Mouse (Mus musculus) Muller cell, postnatal 12 days (primary cell): Measurements from ENCODE around the gene Sh3gl2.

ENCODE experiments used
- DNase-seq: peaks from one replicate; pipeline ENCODE4 v3.0.0-alpha.2; 2015; ENCODE audit errors: inconsistent ontology term

Sh3gl2 gene

GRCm38 (mm10) chr4:85205071-85205635 lies at the start of gene Sh3gl2:
Gene Sh3gl2 (plus strand): TSS chr4:85205126.
- peak; percentile 70 for DNase-seq

GRCm38 (mm10) chr4:85161156-85161555 lies 43.8 kb upstream of the Sh3gl2 start:
- no peak for DNase-seq

GRCm38 (mm10) chr4:85162468-85163312 lies 42.2 kb upstream of the Sh3gl2 start:
- DNase-seq: peak; percentile 61

GRCm38 (mm10) chr4:85163313-85163615 lies 41.7 kb upstream of the Sh3gl2 start:
- no peak for DNase-seq

GRCm38 (mm10) chr4:85168001-85168400 lies 36.9 kb upstream of the Sh3gl2 start:
- no peak for DNase-seq

- DNase-seq: no peak
Observed at GRCm38 (mm10) chr4:85175466-85175865, 29.5 kb upstream of the Sh3gl2 start.

GRCm38 (mm10) chr4:85178394-85179051 lies 26.4 kb upstream of the Sh3gl2 start:
- no peak for DNase-seq

- no peak for DNase-seq
Observed at GRCm38 (mm10) chr4:85186011-85186410, 18.9 kb upstream of the Sh3gl2 start.

- no peak for DNase-seq
Observed at GRCm38 (mm10) chr4:85196201-85196600, 8.7 kb upstream of the Sh3gl2 start.

GRCm38 (mm10) chr4:85198431-85198830 lies 6.5 kb upstream of the Sh3gl2 start:
- DNase-seq: no peak

- peak; percentile 86 for DNase-seq
Observed at GRCm38 (mm10) chr4:85202582-85202981, 2.3 kb upstream of the Sh3gl2 start.

GRCm38 (mm10) chr4:85205636-85206211 lies 798 bp downstream of the Sh3gl2 start:
- DNase-seq: peak; percentile 61

GRCm38 (mm10) chr4:85206675-85207400 lies 1.9 kb downstream of the Sh3gl2 start:
- no peak for DNase-seq

- DNase-seq: no peak
Observed at GRCm38 (mm10) chr4:85207515-85207914, 2.6 kb downstream of the Sh3gl2 start.

- no peak for DNase-seq
Observed at GRCm38 (mm10) chr4:85208531-85208930, 3.6 kb downstream of the Sh3gl2 start.

GRCm38 (mm10) chr4:85210953-85211352 lies 6.0 kb downstream of the Sh3gl2 start:
- DNase-seq: no peak

- DNase-seq: no peak
Observed at GRCm38 (mm10) chr4:85217003-85217402, 12.1 kb downstream of the Sh3gl2 start.

- DNase-seq: no peak
Observed at GRCm38 (mm10) chr4:85222716-85223115, 17.8 kb downstream of the Sh3gl2 start.

- no peak for DNase-seq
Observed at GRCm38 (mm10) chr4:85226731-85227130, 21.8 kb downstream of the Sh3gl2 start.

GRCm38 (mm10) chr4:85227664-85228588 lies 23.0 kb downstream of the Sh3gl2 start:
- no peak for DNase-seq

- DNase-seq: no peak
Observed at GRCm38 (mm10) chr4:85228589-85228948, 23.6 kb downstream of the Sh3gl2 start.
